Mouse (Mus musculus) heart, embryonic 16.5 days (tissue): ENCODE measurements at regions not wholly inside any gene's neighbourhood (a gene's known extent, or its start where the extent isn't known, plus 50 kb on each side); places are given as distances from the start of the nearest gene placed in this dataset.

Experiments
- ATAC-seq: fragments of 200-750 bp; cut with Nextera tagmentation; replicated peaks from 2 replicates; pipeline ENCODE4 v1.8.0; 2017; ENCODE audit warnings: moderate number of reproducible peaks; ENCODE audit not compliant: insufficient read depth, low FRiP score; ENCODE audit errors: extremely low read depth
- H3K27ac ChIP-seq: fragments of 300-500 bp; sonication (generic); 2 replicates; pipeline ENCODE4 v1.5.1; 2014; ENCODE audit warnings: mild to moderate bottlenecking, low read length, control low read depth, moderate library complexity
- H3K27me3 ChIP-seq: fragments of 300-500 bp; sonication (generic); 2 replicates; pipeline ENCODE4 v1.6.1; 2014; ENCODE audit warnings: low read length, mixed read lengths; ENCODE audit not compliant: control insufficient read depth, insufficient read depth
- H3K36me3 ChIP-seq: fragments of 300-500 bp; sonication (generic); 2 replicates; pipeline ENCODE4 v1.6.1; 2014; ENCODE audit not compliant: control insufficient read depth, insufficient read depth
- H3K4me1 ChIP-seq: fragments of 300-500 bp; sonication (generic); 2 replicates; pipeline ENCODE4 v1.6.1; 2014; ENCODE audit warnings: low read length, mixed read lengths; ENCODE audit not compliant: control insufficient read depth, insufficient read depth
- H3K4me2 ChIP-seq: fragments of 300-500 bp; sonication (generic); 2 replicates; pipeline ENCODE4 v1.6.1; 2014; ENCODE audit warnings: low read depth, mild to moderate bottlenecking, control low read depth, low read length
- H3K4me3 ChIP-seq: fragments of 300-500 bp; sonication (generic); 2 replicates; pipeline ENCODE4 v1.5.1; 2014; ENCODE audit warnings: mild to moderate bottlenecking, control low read depth, low read length
- H3K9ac ChIP-seq: fragments of 300-500 bp; sonication (generic); 2 replicates; pipeline ENCODE4 v1.6.1; 2014; ENCODE audit warnings: low read length, control low read depth
- H3K9me3 ChIP-seq: fragments of 300-500 bp; sonication (generic); replicated peaks from 2 replicates; pipeline ENCODE4 v1.6.1; 2016; ENCODE audit warnings: low read length; ENCODE audit not compliant: control insufficient read depth
- WGBS: fragments of 180-500 bp; shearing (Covaris S2); extraction: QIAGEN DNeasy Blood & Tissue Kit; methylation state at CpG from one replicate; pipeline ENCODE4 v1.1.7; 2014; 5-methylcytosine and 5-hydroxymethylcytosine counted together

DNA sequence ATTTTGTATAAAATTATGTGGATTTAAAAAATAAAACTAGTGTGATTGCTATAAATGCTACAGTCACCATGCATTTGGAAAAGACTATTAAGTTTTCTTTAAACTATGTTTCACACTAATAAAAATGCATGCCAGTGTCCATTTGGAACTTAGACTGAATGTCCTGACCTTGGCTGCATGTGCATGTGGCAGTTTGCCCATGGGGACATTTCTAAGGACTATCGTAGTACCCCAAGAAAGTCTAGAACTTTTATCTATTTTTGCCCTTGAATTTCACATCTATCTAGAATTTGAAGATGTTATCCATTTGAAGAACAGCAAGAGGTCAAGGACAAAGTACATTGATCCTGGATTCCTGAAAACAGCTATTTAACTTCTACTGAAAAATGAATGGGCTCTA, 745.9 kb downstream of the Tmem182 start:
- Histone ChIP-seq H3K4me1 (peaks cover 4% of the 10 kb centered on the region), H3K9ac (no peak overlapping the region), H3K27ac (no peak overlapping the region), H3K9me3 (no peaks in the 10 kb centered on the region), H3K36me3 (no peaks in the 10 kb centered on the region), H3K27me3 (no peaks in the 10 kb centered on the region), H3K4me3 (no peak overlapping the region), H3K4me2 (no peak overlapping the region)
- no peak for ATAC-seq
- 82% methylated on average over 1 of the region's 1 CpGs for WGBS

DNA sequence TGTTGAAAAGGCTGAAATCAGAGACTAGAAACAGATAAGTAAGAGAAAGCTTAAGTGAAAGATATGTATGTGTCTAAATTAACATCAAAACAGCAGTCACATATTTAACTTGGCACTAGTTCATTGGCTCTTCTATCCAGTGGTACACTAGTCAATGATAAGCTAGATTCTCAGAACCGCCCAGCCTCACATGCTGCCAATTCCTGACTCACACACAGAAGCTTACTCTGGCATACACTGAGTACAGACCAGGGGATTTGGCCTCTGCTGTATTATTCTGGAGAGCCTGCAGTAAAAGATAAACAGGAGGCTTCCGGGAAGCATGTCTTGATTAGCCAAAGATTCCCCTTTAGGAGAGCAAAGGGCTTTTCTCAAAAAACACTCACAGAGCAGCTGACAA, 750.2 kb downstream of the Tmem182 start:
- H3K9ac ChIP-seq, result 0 out of 2 replicates have a peak overlapping the region, but pooled peaks have one; percentile 9
- peak; percentile 96 for ATAC-seq
- peaks cover 4% of the 10 kb centered on the region for H3K4me1 ChIP-seq
- 3% methylated on average over 2 of the region's 2 CpGs for WGBS
- H3K9me3 ChIP-seq, result no peaks in the 10 kb centered on the region
- H3K4me3 ChIP-seq, result no peak overlapping the region
- peak overlapping the region; percentile 26; the same call in 1 of the 2 replicates for H3K4me2 ChIP-seq
- no peaks in the 10 kb centered on the region for H3K27me3 ChIP-seq
- no peaks in the 10 kb centered on the region for H3K36me3 ChIP-seq
- H3K27ac ChIP-seq, result peak overlapping the region; percentile 71

DNA sequence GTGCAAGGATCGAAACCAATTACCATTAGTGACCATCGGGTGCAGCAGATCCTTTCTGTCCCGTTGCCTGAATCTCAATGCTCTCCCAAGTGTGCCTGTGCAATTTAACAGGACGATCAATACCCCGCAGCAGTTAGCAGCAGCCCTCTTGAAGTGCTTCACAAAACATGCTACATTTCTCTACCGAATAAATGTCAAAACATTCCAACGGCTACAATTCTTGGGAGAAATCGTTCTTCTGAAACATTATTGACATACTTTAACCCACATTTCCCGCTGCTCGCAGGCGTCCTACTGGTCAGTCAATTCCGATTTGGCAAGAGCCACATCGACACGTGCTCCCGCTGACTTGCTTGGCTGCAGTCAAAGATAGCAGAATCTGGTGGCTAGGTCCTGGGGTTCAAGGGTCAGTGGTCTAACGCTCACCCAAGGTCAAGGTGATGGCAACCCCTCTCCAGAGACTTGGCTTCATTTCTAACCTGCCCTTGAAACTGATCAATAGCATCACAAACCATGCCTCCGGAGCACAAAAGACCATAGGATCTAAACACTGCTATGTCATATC, 753.8 kb downstream of the Tmem182 start:
- 85% methylated on average over 17 of the region's 17 CpGs for WGBS
- H3K4me3 ChIP-seq, result no peak overlapping the region

DNA sequence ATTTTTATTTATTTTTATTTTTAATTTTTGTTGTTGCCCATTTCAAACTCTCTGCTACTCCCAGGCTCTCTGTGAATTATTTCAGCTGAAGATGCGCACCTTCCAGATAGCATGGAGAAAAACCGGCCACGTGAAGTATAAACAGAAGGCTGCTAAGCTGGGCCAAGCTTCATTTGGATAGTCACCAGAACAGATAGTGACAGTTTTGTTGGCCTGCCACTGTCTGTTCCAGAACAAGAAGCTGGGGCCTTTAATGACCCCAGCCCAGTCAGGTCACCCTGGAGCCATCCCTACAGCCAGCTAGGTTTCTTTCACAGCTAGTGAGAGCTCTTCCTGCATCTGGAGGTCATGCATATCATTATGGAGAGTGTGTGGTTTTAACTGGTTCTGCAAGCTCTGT, 754.6 kb downstream of the Tmem182 start:
- Histone ChIP-seq H3K9ac (no peak overlapping the region), H3K27ac (no peak overlapping the region), H3K4me1 (peaks cover 4% of the 10 kb centered on the region), H3K27me3 (no peaks in the 10 kb centered on the region), H3K4me2 (no peak overlapping the region), H3K4me3 (no peak overlapping the region), H3K9me3 (no peaks in the 10 kb centered on the region), H3K36me3 (no peaks in the 10 kb centered on the region)
- ATAC-seq, result no peak
- WGBS, result 75% methylated on average over 3 of the region's 3 CpGs

More for the DNA sequence above, 753.8 kb downstream of the Tmem182 start:
- no peak for ATAC-seq
- no peaks in the 10 kb centered on the region for H3K36me3 ChIP-seq
- no peak overlapping the region for H3K27ac ChIP-seq
- H3K4me1 ChIP-seq, result peaks cover 4% of the 10 kb centered on the region
- no peak overlapping the region for H3K4me2 ChIP-seq
- H3K9ac ChIP-seq, result no peak overlapping the region
- no peaks in the 10 kb centered on the region for H3K27me3 ChIP-seq
- no peaks in the 10 kb centered on the region for H3K9me3 ChIP-seq

DNA sequence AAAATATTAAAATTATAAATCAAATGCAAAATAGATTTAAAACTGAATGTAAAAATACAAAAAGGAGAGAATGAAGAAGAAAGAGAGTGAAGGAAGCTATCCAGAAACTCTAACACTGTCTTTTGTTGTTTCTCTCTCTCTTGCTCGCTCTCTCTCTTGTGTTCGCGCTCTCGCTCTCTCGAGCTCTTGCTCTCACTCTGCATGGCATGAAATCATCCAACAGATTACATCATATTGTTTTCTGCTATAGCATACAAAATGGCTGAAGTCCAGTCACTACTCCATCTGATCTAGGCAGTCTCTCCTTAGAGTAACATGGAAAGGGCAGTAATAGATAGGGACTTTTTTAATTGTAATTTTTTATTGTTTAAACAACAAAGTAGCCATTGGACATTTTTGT, 798.1 kb downstream of the Tmem182 start:
- WGBS, result 93% methylated on average over 5 of the region's 5 CpGs
- ATAC-seq, result no peak

DNA sequence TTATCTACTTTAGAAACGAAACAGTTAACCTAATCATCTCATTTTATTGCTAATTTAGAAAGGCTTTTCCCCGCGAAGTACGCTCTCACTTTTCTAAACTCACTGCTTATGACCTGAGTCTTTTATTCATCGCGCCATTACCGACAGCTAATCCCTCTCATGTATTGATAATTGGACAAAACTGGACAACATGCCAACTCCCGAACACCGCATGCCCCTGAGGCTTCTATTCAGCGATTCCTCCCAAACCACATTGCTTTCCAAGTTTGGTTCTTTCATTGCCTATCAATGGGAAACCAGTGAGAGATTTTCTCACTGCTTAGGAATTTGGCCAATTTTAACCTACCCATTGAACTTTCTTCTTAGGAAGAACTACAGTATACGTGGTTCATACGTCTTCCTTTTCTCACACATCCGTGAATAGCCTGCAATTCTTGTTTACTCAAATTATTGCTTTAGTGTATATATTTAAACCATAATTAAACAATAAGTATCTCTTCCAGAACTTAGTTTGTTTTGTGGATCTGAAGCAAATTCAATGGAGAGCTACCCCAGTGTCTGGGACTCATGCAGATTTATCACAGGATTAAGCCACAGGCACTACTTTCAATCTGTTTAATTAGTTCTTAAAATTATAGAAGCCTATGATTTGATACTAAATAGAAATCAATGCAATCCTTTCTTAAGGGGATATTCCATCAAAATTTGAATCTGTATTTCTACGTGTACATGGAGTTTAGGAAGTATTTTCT, 799.8 kb downstream of the Tmem182 start:
- Histone ChIP-seq H3K4me1 (no peaks in the 10 kb centered on the region), H3K9ac (no peak overlapping the region), H3K4me2 (no peak overlapping the region), H3K4me3 (no peak overlapping the region), H3K9me3 (no peaks in the 10 kb centered on the region), H3K27me3 (no peaks in the 10 kb centered on the region), H3K27ac (no peak overlapping the region), H3K36me3 (no peaks in the 10 kb centered on the region)
- 79% methylated on average over 14 of the region's 14 CpGs for WGBS
- ATAC-seq, result no peak

More for the DNA sequence above, 798.1 kb downstream of the Tmem182 start:
- Histone ChIP-seq H3K4me1 (no peaks in the 10 kb centered on the region), H3K4me2 (no peak overlapping the region), H3K9me3 (no peaks in the 10 kb centered on the region), H3K27me3 (no peaks in the 10 kb centered on the region), H3K36me3 (no peaks in the 10 kb centered on the region), H3K9ac (no peak overlapping the region), H3K4me3 (no peak overlapping the region), H3K27ac (no peak overlapping the region)

DNA sequence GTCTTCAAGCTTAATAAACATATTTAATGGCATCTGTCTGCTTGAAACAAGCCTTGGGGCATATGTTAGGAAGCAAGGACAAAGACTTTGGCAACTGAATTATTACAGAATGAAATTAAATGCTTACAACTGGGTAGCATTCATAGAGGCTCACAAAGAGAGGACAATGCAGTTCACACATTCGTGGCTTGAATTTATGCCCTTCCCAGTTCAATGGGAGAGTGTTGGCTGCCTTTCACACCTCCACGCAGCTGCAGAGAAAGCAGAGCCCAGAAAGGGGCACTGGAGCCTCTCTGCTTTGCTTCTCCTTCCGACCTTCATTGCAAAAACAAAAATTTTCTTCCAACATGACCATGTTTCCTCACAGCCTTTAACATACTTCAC, 800.3 kb downstream of the Tmem182 start:
- H3K4me3 ChIP-seq, result no peak overlapping the region
- ATAC-seq, result no peak
- no peak overlapping the region for H3K27ac ChIP-seq
- no peaks in the 10 kb centered on the region for H3K27me3 ChIP-seq
- no peak overlapping the region for H3K9ac ChIP-seq
- WGBS, result 40% methylated on average over 3 of the region's 3 CpGs
- no peaks in the 10 kb centered on the region for H3K4me1 ChIP-seq
- H3K9me3 ChIP-seq, result no peaks in the 10 kb centered on the region
- no peak overlapping the region for H3K4me2 ChIP-seq
- H3K36me3 ChIP-seq, result no peaks in the 10 kb centered on the region

DNA sequence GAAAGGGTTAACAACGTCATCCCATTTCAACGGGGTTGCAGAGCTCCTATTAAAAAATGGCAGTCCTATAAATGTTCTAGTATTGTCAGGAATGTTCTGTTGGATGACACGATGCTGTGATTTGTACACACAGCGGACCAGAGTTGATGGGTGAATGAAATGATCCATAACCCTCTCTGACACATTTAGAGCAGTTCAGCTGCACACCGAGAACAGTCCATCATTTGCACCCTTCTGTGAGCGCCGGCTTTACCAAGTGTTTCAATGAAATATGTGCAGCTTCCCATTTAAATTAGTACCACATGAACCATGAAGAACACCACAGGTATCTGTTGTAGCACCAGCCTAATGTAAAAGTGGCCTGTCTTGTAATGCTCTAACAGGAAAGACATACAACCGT, 805.4 kb downstream of the Tmem182 start:
- H3K27me3 ChIP-seq, result no peaks in the 10 kb centered on the region
- no peak overlapping the region for H3K4me2 ChIP-seq
- no peak overlapping the region for H3K27ac ChIP-seq
- no peak for ATAC-seq
- H3K4me3 ChIP-seq, result no peak overlapping the region
- no peaks in the 10 kb centered on the region for H3K9me3 ChIP-seq
- no peak overlapping the region for H3K9ac ChIP-seq
- no peaks in the 10 kb centered on the region for H3K4me1 ChIP-seq
- 75% methylated on average over 8 of the region's 8 CpGs for WGBS
- no peaks in the 10 kb centered on the region for H3K36me3 ChIP-seq

DNA sequence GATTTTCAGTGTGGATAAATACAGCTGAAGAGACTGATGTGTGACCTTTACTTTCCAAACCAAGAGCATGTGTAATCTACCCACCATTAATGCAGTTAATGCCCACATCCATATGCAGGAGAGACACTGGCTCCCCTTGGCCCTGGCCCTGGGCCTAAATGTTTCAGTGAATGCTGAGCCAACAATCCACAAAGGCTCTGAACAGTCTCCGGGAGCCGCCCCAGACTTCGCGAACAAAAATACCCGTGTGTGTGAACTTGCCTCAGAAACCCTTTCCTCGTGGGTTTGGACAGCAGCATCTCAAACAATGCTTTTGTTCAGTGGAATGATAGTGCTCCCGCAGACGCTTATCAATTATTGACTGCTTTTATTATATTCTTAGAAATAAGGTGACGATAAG, 846.4 kb downstream of the Tmem182 start:
- WGBS, result 55% methylated on average over 9 of the region's 9 CpGs
- peaks cover 13% of the 10 kb centered on the region for H3K4me1 ChIP-seq
- H3K27ac ChIP-seq, result peak overlapping the region; percentile 51
- H3K4me3 ChIP-seq, result no peak overlapping the region
- peak overlapping the region; percentile 46; the same call in 1 of the 2 replicates for H3K4me2 ChIP-seq
- H3K9ac ChIP-seq, result no peak overlapping the region
- ATAC-seq, result 0 out of 2 replicates have a peak, but pooled peaks have one; percentile 49
- H3K27me3 ChIP-seq, result no peaks in the 10 kb centered on the region
- no peaks in the 10 kb centered on the region for H3K9me3 ChIP-seq
- no peaks in the 10 kb centered on the region for H3K36me3 ChIP-seq
